Mouse (Mus musculus) neural tube, embryonic 11.5 days (tissue): ENCODE results near the gene Gpr155. TPM values are rescaled to one million over a fixed set of nuclear protein-coding genes. Genes with fewer than 3 reads are reported as not detected.

Source experiments
- ATAC-seq: fragments of 200-750 bp; cut with Nextera tagmentation; 2 replicates; pipeline ENCODE4 v1.8.0; 2017; ENCODE audit warnings: moderate number of reproducible peaks, mild to moderate bottlenecking, moderate TSS enrichment, moderate library complexity; ENCODE audit not compliant: insufficient read depth, low FRiP score, low TSS enrichment
- DNase-seq: peaks from one replicate; pipeline ENCODE4 v3.0.0-alpha.2; 2015; ENCODE audit warnings: low spot score
- H3K27ac ChIP-seq: fragments of 300-500 bp; sonication (generic); 2 replicates; pipeline ENCODE4 v1.5.1; 2014; ENCODE audit warnings: low read depth, mild to moderate bottlenecking, low read length
- H3K27me3 ChIP-seq: fragments of 300-500 bp; sonication (generic); 2 replicates; pipeline ENCODE4 v1.6.1; 2014; ENCODE audit warnings: mild to moderate bottlenecking, low read length, mixed read lengths; ENCODE audit not compliant: control insufficient read depth, insufficient read depth
- H3K36me3 ChIP-seq: fragments of 300-500 bp; sonication (generic); 2 replicates; pipeline ENCODE4 v1.6.1; 2014; ENCODE audit warnings: mild to moderate bottlenecking, low read length, moderate library complexity, mixed read lengths; ENCODE audit not compliant: control insufficient read depth, insufficient read depth
- H3K4me1 ChIP-seq: fragments of 300-500 bp; sonication (generic); 2 replicates; pipeline ENCODE4 v1.6.1; 2014; ENCODE audit warnings: low read length, mixed read lengths; ENCODE audit not compliant: control insufficient read depth, insufficient read depth
- H3K4me2 ChIP-seq: fragments of 300-500 bp; sonication (generic); 2 replicates; pipeline ENCODE4 v1.6.1; 2014; ENCODE audit warnings: low read depth, mild to moderate bottlenecking, moderate library complexity
- H3K4me3 ChIP-seq: fragments of 300-500 bp; sonication (generic); 2 replicates; pipeline ENCODE4 v1.5.1; 2014; ENCODE audit warnings: low read depth, low read length
- H3K9ac ChIP-seq: fragments of 300-500 bp; sonication (generic); 2 replicates; pipeline ENCODE4 v1.6.1; 2014; ENCODE audit warnings: mild to moderate bottlenecking, low read length
- H3K9me3 ChIP-seq: fragments of 300-500 bp; sonication (generic); 2 replicates; pipeline ENCODE4 v1.6.1; 2016; ENCODE audit warnings: low read length; ENCODE audit not compliant: control insufficient read depth
- WGBS: fragments of 180-500 bp; shearing (Covaris S2); extraction: QIAGEN DNeasy Blood & Tissue Kit; methylation state at CpG from one replicate; pipeline ENCODE4 v1.1.7; 2014; 5-methylcytosine and 5-hydroxymethylcytosine counted together
- polyA plus RNA-seq: library from polyadenylated mRNA; unstranded; fragments of >200 nt; fragmentation: Nextera tagmentation; extraction: Ambion mirVana; gene quantifications from 2 replicates; pipeline ENCODE4 v1.2.1, GENCODE M21; 2014

Gene Gpr155
- polyA plus RNA-seq, 1 experiment from 2014 or later: 5.0 TPM

DNA sequence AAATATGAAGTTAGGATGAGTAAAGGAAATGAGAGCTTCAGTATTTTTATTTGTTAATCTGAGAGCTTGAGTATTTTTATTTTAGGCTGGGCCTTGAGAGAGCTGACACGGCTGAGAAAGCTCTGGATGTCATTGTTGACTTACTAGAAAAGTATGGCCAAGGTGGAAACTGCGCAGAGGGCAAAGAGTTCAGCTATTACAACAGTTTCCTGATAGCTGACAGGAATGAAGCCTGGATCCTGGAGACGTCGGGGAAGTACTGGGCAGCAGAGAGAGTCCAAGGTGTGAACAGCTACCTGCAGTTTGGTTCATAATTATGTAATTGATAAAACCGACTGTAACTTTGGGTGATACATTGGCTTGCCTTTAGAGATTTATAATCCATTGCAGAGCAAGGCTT is 67.2 kb downstream of the Gpr155 start:
- no peak overlapping the region for H3K9ac ChIP-seq
- no peak overlapping the region for H3K4me2 ChIP-seq
- H3K4me1 ChIP-seq: no peaks in the 10 kb centered on the region
- H3K36me3 ChIP-seq: no peaks in the 10 kb centered on the region; the same call in 1 of the 2 replicates
- no peak overlapping the region for H3K4me3 ChIP-seq
- H3K27ac ChIP-seq: no peak overlapping the region
- no peaks in the 10 kb centered on the region for H3K9me3 ChIP-seq
- no peak for DNase-seq
- 90% methylated on average over 5 of the region's 5 CpGs for WGBS
- H3K27me3 ChIP-seq: no peaks in the 10 kb centered on the region
- ATAC-seq: no peak

DNA sequence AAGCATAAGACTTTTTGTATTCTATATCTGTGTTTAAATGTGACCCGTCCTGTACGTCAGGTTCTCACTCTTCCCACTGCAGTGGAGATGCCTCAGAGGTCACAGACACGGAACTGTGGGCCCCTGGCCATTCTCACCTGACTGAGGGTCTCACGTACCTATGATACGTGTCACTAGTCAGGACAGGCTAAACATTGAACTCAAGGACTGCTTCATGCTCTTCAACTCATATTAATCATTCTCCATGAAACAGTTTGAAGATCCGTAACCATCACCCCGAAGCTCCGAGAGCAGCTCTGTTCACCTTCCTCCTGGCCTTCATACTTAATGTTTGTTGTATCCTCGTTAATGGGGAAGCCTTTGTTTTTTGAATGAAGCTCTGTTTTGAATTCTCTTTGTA is 68.9 kb downstream of the Gpr155 start:
- H3K9me3 ChIP-seq: no peaks in the 10 kb centered on the region
- H3K4me2 ChIP-seq: no peak overlapping the region
- H3K4me3 ChIP-seq: no peak overlapping the region
- H3K27ac ChIP-seq: no peak overlapping the region
- no peaks in the 10 kb centered on the region for H3K4me1 ChIP-seq
- no peaks in the 10 kb centered on the region; the same call in 1 of the 2 replicates for H3K36me3 ChIP-seq
- no peak for DNase-seq
- no peak for ATAC-seq
- no peak overlapping the region for H3K9ac ChIP-seq
- H3K27me3 ChIP-seq: no peaks in the 10 kb centered on the region
- WGBS: 93% methylated on average over 9 of the region's 9 CpGs

GRCm38 (mm10) chr2:73314311-73314710 is 72.1 kb downstream of the Gpr155 start:
- no peak overlapping the region for H3K4me3 ChIP-seq

DNA sequence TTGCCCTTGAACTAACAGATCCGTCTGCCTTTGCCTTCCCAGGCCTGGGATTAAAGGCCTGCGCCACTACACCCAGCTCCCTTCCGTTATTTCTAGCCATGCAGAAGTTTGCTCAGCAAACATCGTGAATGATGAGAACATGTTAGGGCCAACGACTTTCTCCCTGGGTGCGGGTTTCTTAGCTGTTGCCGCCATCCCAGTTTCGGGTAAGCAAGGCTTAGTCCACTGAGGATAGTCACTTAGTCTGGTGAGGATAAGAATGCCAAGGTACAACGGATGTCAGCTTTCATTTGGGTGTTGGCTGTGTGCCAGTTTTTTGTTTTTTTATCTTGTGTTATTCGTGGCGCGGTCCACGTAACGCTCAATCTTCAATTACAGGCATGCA is 73.3 kb downstream of the Gpr155 start:
- WGBS: 50% methylated on average over 14 of the region's 14 CpGs
- Histone ChIP-seq H3K4me3 (peak overlapping the region; percentile 61), H3K27me3 (no peaks in the 10 kb centered on the region), H3K4me2 (peak overlapping the region; percentile 42), H3K27ac (0 out of 2 replicates have a peak overlapping the region, but pooled peaks have one; percentile 20), H3K9ac (peak overlapping the region; percentile 52), H3K9me3 (no peaks in the 10 kb centered on the region), H3K36me3 (no peaks in the 10 kb centered on the region), H3K4me1 (no peaks in the 10 kb centered on the region)
- no peak for DNase-seq
- peak; percentile 35; the same call in 1 of the 2 replicates for ATAC-seq

More at GRCm38 (mm10) chr2:73314311-73314710, 72.1 kb downstream of the Gpr155 start:
- DNase-seq: no peak
- no peak overlapping the region for H3K4me2 ChIP-seq
- H3K27me3 ChIP-seq: no peaks in the 10 kb centered on the region
- no peaks in the 10 kb centered on the region for H3K4me1 ChIP-seq
- 94% methylated on average over 3 of the region's 3 CpGs for WGBS
- no peaks in the 10 kb centered on the region for H3K9me3 ChIP-seq
- H3K27ac ChIP-seq: no peak overlapping the region
- ATAC-seq: no peak
- no peak overlapping the region for H3K9ac ChIP-seq
- no peaks in the 10 kb centered on the region for H3K36me3 ChIP-seq

DNA sequence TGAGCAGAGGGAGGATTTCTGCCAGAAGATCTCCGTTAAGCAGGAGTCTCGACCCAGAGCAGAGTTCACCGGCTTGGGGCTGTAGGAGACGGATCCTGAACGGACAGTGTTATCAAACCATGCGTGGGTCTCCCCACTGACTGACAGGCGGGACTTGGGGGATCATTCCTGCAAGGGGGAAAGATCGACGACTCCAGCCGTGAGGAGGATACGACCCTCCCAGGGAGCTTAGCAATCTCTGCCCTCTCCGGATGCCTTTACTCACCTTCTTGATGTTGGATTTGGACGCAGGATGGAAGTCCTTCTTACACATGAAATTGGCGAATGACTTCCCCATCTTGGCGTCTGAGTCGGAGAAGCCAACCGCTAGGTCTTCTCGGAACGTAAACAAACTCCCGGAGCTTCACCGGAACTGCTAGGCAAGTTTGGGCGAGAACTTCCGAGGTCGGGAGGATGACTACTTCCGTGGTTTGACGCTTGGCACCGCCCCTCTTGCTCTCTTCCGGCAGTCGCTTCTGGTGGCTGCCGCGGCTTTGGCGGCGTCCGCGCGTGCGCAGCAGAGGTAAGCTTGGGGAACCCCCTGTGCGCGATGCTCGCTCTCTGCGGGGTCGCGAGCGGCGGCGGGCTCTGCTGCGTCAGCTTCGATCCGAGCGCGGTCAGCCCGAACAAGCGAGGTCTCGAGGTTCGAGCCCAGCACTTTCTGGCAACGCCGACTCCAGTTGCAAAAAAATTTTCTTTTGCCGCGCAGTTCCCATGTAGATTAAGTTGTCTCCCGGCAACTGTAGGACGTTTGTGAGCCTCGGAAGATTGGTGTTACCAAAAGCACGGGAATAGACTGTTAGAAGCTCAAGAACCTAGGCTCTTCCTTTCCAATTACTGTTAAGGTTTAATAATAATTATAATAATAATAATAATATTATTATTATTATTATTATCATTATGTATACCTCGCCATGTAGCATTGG is 73.9 kb downstream of the Gpr155 start, which contains the start of the genes Scrn3 and Cir1:
Gene Scrn3, plus strand, starts transcription at position 450 of the 965 bp plus-strand sequence.
Gene Cir1, minus strand, starts transcription at position 550 of the 965 bp plus-strand sequence.
- peak within 1 kb of the TSS; percentile 61 for H3K4me3 ChIP-seq
- no peaks in the 10 kb centered on the region for H3K27me3 ChIP-seq
- ATAC-seq: peak; percentile 92
- peak; percentile 98 for DNase-seq
- no peaks in the 10 kb centered on the region for H3K9me3 ChIP-seq
- WGBS: under 1% methylated on average over 64 of the region's 64 CpGs
- 0 out of 2 replicates have a peak within 1 kb of the TSS, but pooled peaks have one; percentile 20 for H3K27ac ChIP-seq
- no peaks in the 10 kb centered on the region for H3K4me1 ChIP-seq
- peak within 1 kb of the TSS; percentile 52 for H3K9ac ChIP-seq
- H3K4me2 ChIP-seq: peak within 1 kb of the TSS; percentile 84
- 0 out of 2 replicates have a peak, but pooled peaks cover under 1% of the 10 kb centered on the region for H3K36me3 ChIP-seq

- ATAC-seq (no peak), DNase-seq (no peak)
- Histone ChIP-seq H3K27me3 (no peaks in the 10 kb centered on the region), H3K9ac (no peak overlapping the region), H3K4me2 (no peak overlapping the region), H3K27ac (no peak overlapping the region), H3K36me3 (0 out of 2 replicates have a peak, but pooled peaks cover 2% of the 10 kb centered on the region), H3K9me3 (no peaks in the 10 kb centered on the region), H3K4me1 (no peaks in the 10 kb centered on the region), H3K4me3 (no peak overlapping the region)
- WGBS: 89% methylated on average over 7 of the region's 7 CpGs
Measured at GRCm38 (mm10) chr2:73306006-73306405, 80.4 kb downstream of the Gpr155 start.

- Histone ChIP-seq H3K9me3 (no peaks in the 10 kb centered on the region), H3K27ac (no peak overlapping the region), H3K9ac (no peak overlapping the region), H3K36me3 (0 out of 2 replicates have a peak, but pooled peaks cover 2% of the 10 kb centered on the region), H3K4me1 (no peaks in the 10 kb centered on the region), H3K27me3 (no peaks in the 10 kb centered on the region), H3K4me3 (no peak overlapping the region), H3K4me2 (no peak overlapping the region)
- no peak for DNase-seq
- ATAC-seq: no peak
- 94% methylated on average over 5 of the region's 5 CpGs for WGBS
Measured at GRCm38 (mm10) chr2:73304506-73304905, 81.9 kb downstream of the Gpr155 start.

DNA sequence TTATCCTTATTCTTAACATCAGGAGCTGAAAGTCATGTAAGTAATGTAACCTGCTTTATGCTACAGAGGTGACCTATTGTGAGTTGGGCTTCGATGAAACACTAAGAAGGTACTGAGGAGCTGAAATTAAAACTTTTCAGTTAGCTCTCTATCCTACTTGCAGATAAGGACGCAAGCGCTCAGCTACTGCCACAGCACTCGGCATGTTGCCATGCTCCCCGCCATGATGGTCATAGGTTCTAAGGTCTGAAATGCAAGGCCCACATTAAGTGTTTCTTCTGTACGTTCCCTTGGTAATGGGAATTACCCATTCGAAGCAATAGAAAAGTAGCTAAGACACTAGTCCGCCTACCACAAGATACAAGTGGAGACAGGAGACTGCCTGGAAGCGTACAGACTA is 83.7 kb downstream of the Gpr155 start:
- Histone ChIP-seq H3K9me3 (no peaks in the 10 kb centered on the region), H3K9ac (no peak overlapping the region), H3K36me3 (0 out of 2 replicates have a peak, but pooled peaks cover 2% of the 10 kb centered on the region), H3K27me3 (no peaks in the 10 kb centered on the region), H3K4me2 (no peak overlapping the region), H3K4me3 (no peak overlapping the region), H3K27ac (no peak overlapping the region), H3K4me1 (no peaks in the 10 kb centered on the region)
- no peak for ATAC-seq
- no peak for DNase-seq
- 91% methylated on average over 9 of the region's 9 CpGs for WGBS
